Mouse (Mus musculus): Measurements from ENCODE around the gene Fbxl21.
A peak's percentile ranks its signal among the peaks of the same experiment; 100 is the strongest.

Fbxl21 gene

GRCm38 (mm10) chr13:56522081-56522820 lies at the start of gene Fbxl21:
Gene Fbxl21, plus strand, starts transcription at chr13:56522472.
- peak; percentile 95 to 96 for DNase-seq

- DNase-seq = no peak
Measured at GRCm38 (mm10) chr13:56472661-56473060, 49.6 kb upstream of the Fbxl21 start.

GRCm38 (mm10) chr13:56475363-56475762 lies 46.9 kb upstream of the Fbxl21 start:
- DNase-seq = peak in 1 of 2 experiments; percentile 61

- DNase-seq = peak in 1 of 2 experiments; percentile 18
Measured at GRCm38 (mm10) chr13:56476790-56477189, 45.5 kb upstream of the Fbxl21 start.

- no peak for DNase-seq
Measured at GRCm38 (mm10) chr13:56477271-56477670, 45.0 kb upstream of the Fbxl21 start.

- no peak for DNase-seq
Measured at GRCm38 (mm10) chr13:56478027-56478426, 44.2 kb upstream of the Fbxl21 start.

GRCm38 (mm10) chr13:56482146-56482545 lies 40.1 kb upstream of the Fbxl21 start, which contains the start of gene Il9:
Gene Il9, minus strand, starts transcription at chr13:56482246.
- DNase-seq = no peak

- no peak for DNase-seq
Measured at GRCm38 (mm10) chr13:56488012-56488411, 34.3 kb upstream of the Fbxl21 start.

- DNase-seq = no peak
Measured at GRCm38 (mm10) chr13:56494440-56494839, 27.8 kb upstream of the Fbxl21 start.

GRCm38 (mm10) chr13:56500132-56500531 lies 22.1 kb upstream of the Fbxl21 start:
- no peak for DNase-seq

- DNase-seq = no peak
Measured at GRCm38 (mm10) chr13:56500636-56501035, 21.6 kb upstream of the Fbxl21 start.

GRCm38 (mm10) chr13:56501866-56502420 lies 20.3 kb upstream of the Fbxl21 start:
- DNase-seq = no peak

- DNase-seq = no peak
Measured at GRCm38 (mm10) chr13:56506871-56507496, 15.3 kb upstream of the Fbxl21 start.

- DNase-seq = no peak
Measured at GRCm38 (mm10) chr13:56509796-56510195, 12.5 kb upstream of the Fbxl21 start.

GRCm38 (mm10) chr13:56513595-56513994 lies 8.7 kb upstream of the Fbxl21 start:
- DNase-seq = no peak

GRCm38 (mm10) chr13:56516311-56516710 lies 6.0 kb upstream of the Fbxl21 start:
- no peak for DNase-seq

GRCm38 (mm10) chr13:56516816-56517215 lies 5.5 kb upstream of the Fbxl21 start:
- DNase-seq = no peak

GRCm38 (mm10) chr13:56522821-56523167 lies 522 bp downstream of the Fbxl21 start:
- no peak for DNase-seq

- no peak for DNase-seq
Measured at GRCm38 (mm10) chr13:56526871-56527270, 4.6 kb downstream of the Fbxl21 start.

GRCm38 (mm10) chr13:56527846-56528245 lies 5.6 kb downstream of the Fbxl21 start:
- DNase-seq = no peak

- no peak for DNase-seq
Measured at GRCm38 (mm10) chr13:56528281-56528680, 6.0 kb downstream of the Fbxl21 start.

- DNase-seq = no peak
Measured at GRCm38 (mm10) chr13:56529031-56529430, 6.8 kb downstream of the Fbxl21 start.

GRCm38 (mm10) chr13:56529685-56530084 lies 7.4 kb downstream of the Fbxl21 start:
- DNase-seq = no peak

- DNase-seq = no peak
Measured at GRCm38 (mm10) chr13:56534931-56535330, 12.7 kb downstream of the Fbxl21 start.

Measured in lung, postnatal 4 days (tissue).